Mouse (Mus musculus): ENCODE measurements around the gene Vmn2r12.
"Not testable (repeated sequence)": the region's sequence is repeated elsewhere in the genome, so short reads cannot be mapped to it uniquely, and the experiment has no call there.

DNA sequence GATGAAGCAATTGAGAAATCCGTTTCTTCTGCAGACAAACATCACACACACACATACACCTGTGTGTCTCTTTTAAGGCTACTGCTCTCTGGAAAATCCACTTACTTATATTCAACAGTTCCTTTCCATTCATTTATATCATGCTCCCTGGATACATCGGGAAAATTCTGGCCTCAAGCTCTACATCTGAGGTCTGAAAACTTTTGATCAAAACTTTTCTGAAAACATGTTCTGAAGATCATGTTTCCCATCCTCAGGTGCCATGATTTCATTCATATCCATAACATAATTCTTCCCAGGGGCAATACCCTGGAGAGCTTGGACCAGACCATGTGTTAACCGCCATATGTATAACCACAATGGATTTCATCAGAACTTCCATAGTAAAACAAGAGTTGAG is 38.3 kb downstream of the Vmn2r12 start, which contains the start of gene Vmn2r11:
- TF ChIP-seq GATA1 (IDR thresholded peaks at IDR 0.05; ENCODE audit: borderline replicate concordance, low read length); FLI1 (IDR thresholded peaks at IDR 0.05; ENCODE audit: low read length): not testable (repeated sequence)
